In genomic region chr13:74305380-74305779, GRCm38 (mm10) we compare ENCODE assay signal across 24 mouse cellular contexts. TPM values are rescaled to one million over a fixed set of nuclear protein-coding genes. Genes with fewer than 3 reads are reported as not detected.
DNase-seq lines count a peak whose midpoint lies in the region.
"Had no signal": no experiment of that assay in that cellular context is flagged by ENCODE, and none has a peak within 500 bp of the region (broad histone marks: within the 10 kb centered on the region; RNA-seq: fewer than 3 reads in every experiment).

No protein-coding gene starts in this region.

- peak; percentile 64 for DNase-seq in adrenal gland, adult 2 months
- no peak for DNase-seq in adrenal gland, postnatal 4 days (ENCODE audit: low spot score in 2 of 2)
- DNase-seq in heart, adult 11 months, result peak; percentile 55
- no peak for DNase-seq in heart, adult 9 months (ENCODE audit: low spot score in 2 of 2)
- peak; percentile 24 for DNase-seq in adrenal gland, postnatal 14 days
- no peak for DNase-seq in layer of hippocampus, adult 11-12 months (ENCODE audit: low spot score)
- no peak for DNase-seq in c-Kit-positive CD71-positive TER-119-positive erythroid progenitor cells, embryonic 14.5 days (ENCODE audit: low spot score)
- DNase-seq: cerebellum, adult 11 months; cerebellum, adult 18-20 months; cerebellum, adult 8-10 months; cerebellum, adult 9-11 months; cerebellum, postnatal 14 days; cerebellum, postnatal 36 days; embryo, embryonic 11 days had no signal

RNA-seq across cellular contexts. Expression of gene Pdcd6, which starts 12.0 kb away (rescaled TPM):
- total RNA-seq in adrenal gland, adult 2 months (2021), result 100 to 1,000 TPM; 143 to 150 TPM
- polyA plus RNA-seq in adrenal gland, adult 2 months (2012; rRNA removed), result 83.4 and 84.4 TPM in 2 replicates
- 100 to 1,000 TPM; 143 to 145 TPM for total RNA-seq in adrenal gland, postnatal 4 days (2021)
- 127 and 129 TPM in 2 replicates for total RNA-seq in adrenal gland, postnatal 14 days (2021)

RNA-seq across cellular contexts. Expression of gene Ahrr, which starts 13.2 kb away (rescaled TPM):
- total RNA-seq in adrenal gland, adult 2 months (2021), result 1 to 10 TPM in 1 of 2 experiments, under 1 TPM in 1; 0.81 to 1.9 TPM
- 1.1 and 1.6 TPM in 2 replicates for polyA plus RNA-seq in adrenal gland, adult 2 months (2012; rRNA removed)
- 1 to 10 TPM; 2.3 to 2.4 TPM for total RNA-seq in adrenal gland, postnatal 4 days (2021)
- 0.70 and 1.2 TPM in 2 replicates for total RNA-seq in adrenal gland, postnatal 14 days (2021)
- total RNA-seq: gastrocnemius, adult 18-20 months; MEL had no signal

RNA-seq across cellular contexts. Expression of gene Sdha, which starts 44.7 kb away (rescaled TPM):
- 100 to 1,000 TPM; 601 to 696 TPM for total RNA-seq in adrenal gland, adult 2 months (2021)
- 99.4 and 128 TPM in 2 replicates for polyA plus RNA-seq in adrenal gland, adult 2 months (2012; rRNA removed)
- total RNA-seq in adrenal gland, postnatal 4 days (2021), result 100 to 1,000 TPM; 450 to 473 TPM
- total RNA-seq in adrenal gland, postnatal 14 days (2021), result 906 and 913 TPM in 2 replicates

RNA-seq across cellular contexts. Expression of gene Ccdc127, which starts 44.7 kb away (rescaled TPM):
- total RNA-seq in adrenal gland, adult 2 months (2021), result 10 to 100 TPM; 51.0 to 58.7 TPM
- 1.1 and 1.3 TPM in 2 replicates for polyA plus RNA-seq in adrenal gland, adult 2 months (2012; rRNA removed)
- 10 to 100 TPM; 48.3 to 50.8 TPM for total RNA-seq in adrenal gland, postnatal 4 days (2021)
- 51.2 and 51.6 TPM in 2 replicates for total RNA-seq in adrenal gland, postnatal 14 days (2021)

RNA-seq across cellular contexts. Expression of gene Lrrc14b, which starts 58.4 kb away (rescaled TPM):
- total RNA-seq in adrenal gland, adult 2 months (2021), result under 1 TPM; 0.17 to 0.79 TPM
- 0.44 and 0.49 TPM in 2 replicates for polyA plus RNA-seq in adrenal gland, adult 2 months (2012; rRNA removed)
- 1 to 10 TPM in 1 of 2 experiments, under 1 TPM in 1; 0.78 to 1.5 TPM for total RNA-seq in adrenal gland, postnatal 4 days (2021)
- total RNA-seq in adrenal gland, postnatal 14 days (2021), result 0.15 and 0.19 TPM in 2 replicates
- polyA plus RNA-seq: embryonic facial prominence, embryonic 11.5 days; embryonic facial prominence, embryonic 13.5 days; embryonic facial prominence, embryonic 15.5 days; erythroblast, embryonic 14.5 days; forebrain, embryonic 10.5 days; forebrain, embryonic 12.5 days; forebrain, embryonic 14.5 days; forebrain, embryonic 16.5 days had no signal

Comparison
In these comparisons a context has a peak if more than half of its experiments do, and no peak if none do; other contexts are left out.
1. DNase-seq: peak in adrenal gland, adult 2 months (single experiment), heart, adult 11 months (single experiment) and adrenal gland, postnatal 14 days (single experiment); none in adrenal gland, postnatal 4 days (0 of 2), heart, adult 9 months (0 of 2), layer of hippocampus, adult 11-12 months (single experiment) and c-Kit-positive CD71-positive TER-119-positive erythroid progenitor cells, embryonic 14.5 days (single experiment).